Mouse (Mus musculus) adipocyte (in vitro differentiated cells): ENCODE data around the gene Gm2012.
"Not testable (repeated sequence)": the region's sequence is repeated elsewhere in the genome, so short reads cannot be mapped to it uniquely, and the experiment has no call there.

Experiments used
- DNase-seq: peaks from one replicate; pipeline ENCODE4 v3.0.0-alpha.2; 2016; ENCODE audit warnings: low spot score

Gene Gm2012

GRCm38 (mm10) chrX:26231255-26231654 is at the start of gene Gm2012:
Gene Gm2012, minus strand, starts transcription at chrX:26231355.
- not testable (repeated sequence) for DNase-seq

- DNase-seq: not testable (repeated sequence)
These were observed 72.0 kb downstream of the Gm2012 start for GRCm38 (mm10) chrX:26159146-26159545.
